Mouse (Mus musculus) ES-Bruce4 (cell line): Measurements from ENCODE around the gene Gpx4.

Source experiments
- CTCF ChIP-seq: IDR thresholded peaks from one replicate; pipeline ENCODE4 v1.8.1; 2011; ENCODE audit warnings: low read depth, low read length
- POLR2A ChIP-seq: IDR thresholded peaks from one replicate; pipeline ENCODE4 v1.8.1; 2011; ENCODE audit warnings: low read length; ENCODE audit not compliant: insufficient read depth

DNA sequence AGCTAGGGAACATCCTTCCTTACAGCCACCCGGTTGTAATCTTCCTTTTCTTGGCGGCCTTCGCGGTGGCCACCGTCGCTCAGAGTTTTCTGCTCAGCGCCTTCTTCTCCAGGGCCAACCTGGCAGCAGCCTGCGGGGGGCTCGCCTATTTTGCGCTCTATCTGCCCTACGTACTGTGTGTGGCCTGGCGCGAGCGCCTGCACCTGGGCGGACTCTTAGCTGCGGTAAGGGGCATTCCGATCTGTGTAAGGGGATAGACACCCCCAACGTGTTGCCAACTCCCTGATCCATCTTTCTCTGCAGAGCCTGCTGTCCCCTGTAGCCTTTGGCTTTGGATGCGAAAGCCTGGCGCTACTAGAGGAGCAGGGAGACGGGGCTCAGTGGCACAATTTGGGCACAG lies 44.1 kb upstream of the Gpx4 start:
- TF ChIP-seq CTCF (no peak), POLR2A (no peak)
